Mouse (Mus musculus): ENCODE data around the gene Abca8a. TPM values are rescaled to one million over a fixed set of nuclear protein-coding genes. Genes with fewer than 3 reads are reported as not detected.

Abca8a gene
- polyA plus RNA-seq (2014; fragmentation: Nextera tagmentation; extraction: Ambion mirVana): 0.10 and 0.56 TPM in 2 replicates

DNA sequence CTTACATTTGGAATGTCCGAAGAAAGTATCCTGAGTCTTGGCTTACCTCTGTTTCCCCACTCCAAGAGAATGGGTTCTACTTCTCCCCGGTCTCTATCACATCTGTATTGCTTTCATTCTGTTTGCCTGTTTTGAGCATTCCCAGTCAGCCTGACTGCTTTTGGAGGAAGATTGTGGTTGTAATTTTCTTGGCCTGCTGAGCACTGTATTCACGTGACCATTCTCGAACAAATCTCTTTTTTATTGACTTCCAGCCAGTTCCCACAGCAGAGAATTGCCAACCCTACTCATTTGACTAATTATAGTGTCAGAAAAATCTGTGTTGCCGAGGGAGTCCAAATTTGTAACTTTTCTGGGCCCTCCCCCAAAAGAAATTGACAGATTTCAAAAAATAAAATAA, at the start of gene Abca8a:
Gene Abca8a (minus strand): TSS at position 121 of the 400 bp plus-strand sequence.
- no peaks in the 10 kb centered on the region for H3K27me3 ChIP-seq (replicated peaks; ENCODE audit: control insufficient read depth, insufficient read depth, low read length)
- no peak within 1 kb of the TSS for H3K4me2 ChIP-seq
- DNase-seq (ENCODE audit: low spot score) (no peak), ATAC-seq (replicated peaks; ENCODE audit: low FRiP score) (no peak)
- H3K4me3 ChIP-seq (ENCODE audit: low read depth, low read length): no peak within 1 kb of the TSS
- WGBS: 77% methylated on average over 5 of the region's 5 CpGs
- H3K27ac ChIP-seq (ENCODE audit: low read depth, low read length): no peak within 1 kb of the TSS
- no peaks in the 10 kb centered on the region for H3K36me3 ChIP-seq (ENCODE audit: control insufficient read depth, insufficient read depth, low read length)
- H3K4me1 ChIP-seq (replicated peaks; ENCODE audit: control insufficient read depth, insufficient read depth, low read length): no peaks in the 10 kb centered on the region
- H3K9me3 ChIP-seq (ENCODE audit: control insufficient read depth, low read length): no peaks in the 10 kb centered on the region
- H3K9ac ChIP-seq (ENCODE audit: low read depth, low read length): no peak within 1 kb of the TSS

DNA sequence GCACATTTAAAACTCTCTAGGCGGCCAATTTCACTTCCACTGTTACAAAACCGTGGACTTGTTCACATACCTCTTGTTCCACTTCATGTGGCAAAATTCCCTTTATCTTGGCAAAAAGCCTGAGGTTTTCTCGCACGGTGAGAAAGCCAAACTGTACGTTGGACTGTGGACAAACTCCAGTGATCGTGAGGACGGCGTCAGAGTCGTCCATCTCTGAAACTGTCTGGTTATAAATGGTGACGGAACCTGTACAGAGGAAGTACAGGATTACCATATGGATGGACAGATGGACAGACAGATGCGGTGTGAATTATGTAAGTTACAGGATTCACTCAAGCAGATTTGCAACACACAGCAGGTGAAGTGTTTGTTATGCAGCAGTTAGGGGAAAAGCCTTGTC, 49.6 kb upstream of the Abca8a start:
- Histone ChIP-seq H3K4me3 (ENCODE audit: low read depth, low read length) (no peak overlapping the region), H3K9ac (ENCODE audit: low read depth, low read length) (no peak overlapping the region), H3K4me2 (no peak overlapping the region), H3K4me1 (replicated peaks; ENCODE audit: control insufficient read depth, insufficient read depth, low read length) (no peaks in the 10 kb centered on the region), H3K27ac (ENCODE audit: low read depth, low read length) (no peak overlapping the region), H3K36me3 (ENCODE audit: control insufficient read depth, insufficient read depth, low read length) (no peaks in the 10 kb centered on the region), H3K27me3 (replicated peaks; ENCODE audit: control insufficient read depth, insufficient read depth, low read length) (no peaks in the 10 kb centered on the region), H3K9me3 (ENCODE audit: control insufficient read depth, low read length) (no peaks in the 10 kb centered on the region)
- DNase-seq (ENCODE audit: low spot score): no peak
- ATAC-seq (replicated peaks; ENCODE audit: low FRiP score): no peak
- 85% methylated on average over 11 of the region's 11 CpGs for WGBS

DNA sequence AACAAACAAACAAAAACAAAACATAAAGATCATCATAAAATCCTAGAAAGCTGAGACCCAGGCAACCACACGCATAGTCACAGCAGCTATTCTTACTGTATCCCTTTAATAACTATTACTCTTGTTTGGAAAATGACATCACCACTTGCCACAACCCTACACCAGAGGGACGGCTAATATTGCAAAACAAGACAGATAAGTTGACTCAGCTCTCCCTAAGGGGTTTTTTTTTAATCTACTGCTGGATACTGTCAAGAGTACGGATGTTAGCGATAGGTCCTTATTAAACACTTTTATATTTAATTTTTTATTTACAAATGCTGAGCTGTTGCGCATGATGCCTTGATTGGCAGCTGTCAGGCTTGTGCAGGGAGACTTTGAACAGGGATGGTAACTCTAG, 35.0 kb upstream of the Abca8a start:
- H3K36me3 ChIP-seq (ENCODE audit: control insufficient read depth, insufficient read depth, low read length): no peaks in the 10 kb centered on the region
- no peaks in the 10 kb centered on the region for H3K9me3 ChIP-seq (ENCODE audit: control insufficient read depth, low read length)
- no peaks in the 10 kb centered on the region for H3K4me1 ChIP-seq (replicated peaks; ENCODE audit: control insufficient read depth, insufficient read depth, low read length)
- no peak overlapping the region for H3K9ac ChIP-seq (ENCODE audit: low read depth, low read length)
- H3K4me2 ChIP-seq: no peak overlapping the region
- no peak overlapping the region for H3K27ac ChIP-seq (ENCODE audit: low read depth, low read length)
- no peaks in the 10 kb centered on the region for H3K27me3 ChIP-seq (replicated peaks; ENCODE audit: control insufficient read depth, insufficient read depth, low read length)
- WGBS: 77% methylated on average over 5 of the region's 5 CpGs
- no peak overlapping the region for H3K4me3 ChIP-seq (ENCODE audit: low read depth, low read length)
- ATAC-seq (replicated peaks; ENCODE audit: low FRiP score) (no peak), DNase-seq (ENCODE audit: low spot score) (no peak)

DNA sequence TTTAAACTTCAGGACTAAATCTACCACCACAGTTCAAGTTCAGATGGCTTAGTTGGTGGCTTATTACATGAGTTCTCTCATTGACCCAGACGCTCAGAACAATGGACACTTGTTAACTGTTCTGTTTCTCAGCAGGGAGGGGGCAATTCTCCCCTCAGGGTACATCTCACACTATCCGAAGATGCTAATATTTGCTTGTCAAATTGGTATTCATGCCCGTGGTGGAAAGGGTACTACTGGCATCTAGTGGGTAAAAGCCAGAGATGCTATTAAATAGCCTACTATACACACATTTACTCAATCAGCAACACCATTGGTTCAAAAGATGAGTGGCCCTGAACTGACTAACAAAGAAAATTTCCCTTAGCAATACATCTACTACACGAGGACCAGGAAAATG, 15.4 kb upstream of the Abca8a start:
- WGBS: 69% methylated on average over 4 of the region's 4 CpGs
- Histone ChIP-seq H3K4me3 (ENCODE audit: low read depth, low read length) (no peak overlapping the region), H3K9me3 (ENCODE audit: control insufficient read depth, low read length) (no peaks in the 10 kb centered on the region), H3K4me2 (no peak overlapping the region), H3K4me1 (replicated peaks; ENCODE audit: control insufficient read depth, insufficient read depth, low read length) (no peaks in the 10 kb centered on the region), H3K27ac (ENCODE audit: low read depth, low read length) (no peak overlapping the region), H3K36me3 (ENCODE audit: control insufficient read depth, insufficient read depth, low read length) (no peaks in the 10 kb centered on the region), H3K27me3 (replicated peaks; ENCODE audit: control insufficient read depth, insufficient read depth, low read length) (no peaks in the 10 kb centered on the region), H3K9ac (ENCODE audit: low read depth, low read length) (no peak overlapping the region)
- DNase-seq (ENCODE audit: low spot score) (no peak), ATAC-seq (replicated peaks; ENCODE audit: low FRiP score) (no peak)

DNA sequence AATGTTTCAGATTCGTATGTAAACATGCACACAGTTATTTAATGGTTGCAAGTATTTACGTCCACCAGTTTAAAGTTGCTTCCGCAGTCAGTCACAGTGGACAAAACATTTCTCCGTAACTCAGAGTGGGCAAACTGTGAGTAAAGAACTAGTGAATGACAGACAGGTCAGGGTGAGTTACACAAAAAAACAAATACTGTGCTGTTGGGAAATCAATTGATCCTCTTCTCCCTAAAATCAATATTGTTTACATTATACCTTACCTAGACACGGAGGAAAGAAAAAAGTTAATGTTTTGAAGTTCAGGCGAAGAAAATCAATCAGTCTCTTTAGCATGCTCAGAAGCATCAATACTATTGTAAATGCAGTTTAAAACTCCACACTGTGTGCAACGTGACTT, 5.7 kb upstream of the Abca8a start:
- Histone ChIP-seq H3K27ac (ENCODE audit: low read depth, low read length) (no peak overlapping the region), H3K9ac (ENCODE audit: low read depth, low read length) (no peak overlapping the region), H3K27me3 (replicated peaks; ENCODE audit: control insufficient read depth, insufficient read depth, low read length) (no peaks in the 10 kb centered on the region), H3K36me3 (ENCODE audit: control insufficient read depth, insufficient read depth, low read length) (no peaks in the 10 kb centered on the region), H3K4me3 (ENCODE audit: low read depth, low read length) (no peak overlapping the region), H3K9me3 (ENCODE audit: control insufficient read depth, low read length) (no peaks in the 10 kb centered on the region), H3K4me2 (no peak overlapping the region), H3K4me1 (replicated peaks; ENCODE audit: control insufficient read depth, insufficient read depth, low read length) (no peaks in the 10 kb centered on the region)
- DNase-seq (ENCODE audit: low spot score): no peak
- no peak; the same call in 1 of the 2 replicates for ATAC-seq (replicated peaks; ENCODE audit: low FRiP score)
- 69% methylated on average over 7 of the region's 7 CpGs for WGBS

DNA sequence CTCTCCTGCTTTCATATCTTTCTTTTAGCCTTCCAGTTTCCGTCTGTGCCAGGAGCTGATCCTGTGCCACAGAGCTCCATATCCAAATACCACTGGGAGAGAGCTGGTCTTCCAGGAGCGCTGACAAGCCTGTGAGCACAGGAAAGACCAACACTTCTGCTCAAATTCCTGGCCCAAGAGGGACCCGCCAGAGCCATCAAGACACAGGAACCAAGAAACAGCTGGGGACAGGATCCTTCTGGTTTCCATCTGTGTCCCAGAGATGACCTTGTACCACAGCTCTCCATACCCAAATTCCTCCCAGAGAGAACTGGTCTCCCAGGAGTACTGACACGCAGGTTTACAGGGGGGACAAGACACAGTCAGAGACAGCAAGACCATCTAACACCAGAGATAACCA, 3.1 kb upstream of the Abca8a start:
- Histone ChIP-seq H3K27ac (ENCODE audit: low read depth, low read length) (no peak overlapping the region), H3K27me3 (replicated peaks; ENCODE audit: control insufficient read depth, insufficient read depth, low read length) (no peaks in the 10 kb centered on the region), H3K36me3 (ENCODE audit: control insufficient read depth, insufficient read depth, low read length) (no peaks in the 10 kb centered on the region), H3K4me3 (ENCODE audit: low read depth, low read length) (no peak overlapping the region), H3K9me3 (ENCODE audit: control insufficient read depth, low read length) (no peaks in the 10 kb centered on the region), H3K9ac (ENCODE audit: low read depth, low read length) (no peak overlapping the region), H3K4me1 (replicated peaks; ENCODE audit: control insufficient read depth, insufficient read depth, low read length) (no peaks in the 10 kb centered on the region), H3K4me2 (no peak overlapping the region)
- 69% methylated on average over 4 of the region's 4 CpGs for whole genome bisulfite sequencing
- ATAC-seq (replicated peaks; ENCODE audit: low FRiP score) (no peak), DNase-seq (ENCODE audit: low spot score) (no peak)

DNA sequence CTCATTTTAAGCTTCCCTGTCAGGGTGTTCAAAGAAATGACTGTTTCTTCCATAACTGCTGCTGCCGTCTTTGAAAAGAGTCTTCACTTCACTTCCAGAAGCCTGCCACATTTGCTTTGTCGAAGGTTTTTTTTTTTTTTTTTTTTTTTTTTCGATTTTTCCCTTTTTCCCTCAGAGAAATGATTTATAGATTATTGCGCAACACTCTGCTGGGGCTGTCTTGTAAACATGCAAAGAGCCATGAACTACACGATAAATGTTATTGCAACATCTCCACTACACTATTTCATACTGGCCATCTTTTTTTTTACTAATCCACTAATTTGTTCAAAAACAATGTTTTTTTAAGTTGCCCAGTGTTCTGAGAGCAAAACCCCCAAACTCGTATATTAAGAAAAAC, 1.7 kb upstream of the Abca8a start:
- no peak overlapping the region for H3K9ac ChIP-seq (ENCODE audit: low read depth, low read length)
- H3K9me3 ChIP-seq (ENCODE audit: control insufficient read depth, low read length): no peaks in the 10 kb centered on the region
- DNase-seq (ENCODE audit: low spot score) (no peak), ATAC-seq (replicated peaks; ENCODE audit: low FRiP score) (no peak)
- WGBS: 67% methylated on average over 6 of the region's 6 CpGs
- H3K36me3 ChIP-seq (ENCODE audit: control insufficient read depth, insufficient read depth, low read length): no peaks in the 10 kb centered on the region
- H3K4me2 ChIP-seq: no peak overlapping the region
- no peaks in the 10 kb centered on the region for H3K4me1 ChIP-seq (replicated peaks; ENCODE audit: control insufficient read depth, insufficient read depth, low read length)
- no peak overlapping the region for H3K4me3 ChIP-seq (ENCODE audit: low read depth, low read length)
- H3K27me3 ChIP-seq (replicated peaks; ENCODE audit: control insufficient read depth, insufficient read depth, low read length): no peaks in the 10 kb centered on the region
- no peak overlapping the region for H3K27ac ChIP-seq (ENCODE audit: low read depth, low read length)

DNA sequence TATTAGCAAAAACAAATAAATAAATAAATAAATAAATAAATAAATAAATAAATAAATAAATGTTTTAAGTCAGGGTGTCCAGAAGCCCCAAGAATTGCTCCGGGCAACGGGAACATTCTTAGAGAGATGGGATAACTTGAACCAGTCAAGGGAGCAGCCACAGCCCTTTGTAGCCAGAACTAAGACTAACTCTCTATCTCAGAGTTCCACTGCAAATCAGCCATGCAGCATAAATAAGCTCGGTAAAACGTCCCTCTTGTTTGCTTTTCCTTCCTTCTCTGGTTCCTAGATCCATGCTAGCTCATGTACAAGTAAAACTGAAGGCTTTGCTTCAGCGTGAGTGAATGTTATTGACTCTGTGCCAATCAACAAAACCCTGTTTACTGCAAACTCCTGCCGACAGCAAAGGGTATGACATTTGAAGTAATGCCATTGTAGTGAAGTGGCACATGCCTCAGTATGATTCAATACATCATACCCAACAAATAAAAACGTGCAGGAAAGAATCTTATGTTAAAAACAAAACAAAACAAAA, 865 bp downstream of the Abca8a start:
- Histone ChIP-seq H3K9me3 (ENCODE audit: control insufficient read depth, low read length) (no peaks in the 10 kb centered on the region), H3K36me3 (ENCODE audit: control insufficient read depth, insufficient read depth, low read length) (no peaks in the 10 kb centered on the region), H3K4me2 (no peak overlapping the region), H3K9ac (ENCODE audit: low read depth, low read length) (no peak overlapping the region), H3K4me3 (ENCODE audit: low read depth, low read length) (no peak overlapping the region), H3K27me3 (replicated peaks; ENCODE audit: control insufficient read depth, insufficient read depth, low read length) (no peaks in the 10 kb centered on the region), H3K27ac (ENCODE audit: low read depth, low read length) (no peak overlapping the region), H3K4me1 (replicated peaks; ENCODE audit: control insufficient read depth, insufficient read depth, low read length) (no peaks in the 10 kb centered on the region)
- 68% methylated on average over 7 of the region's 7 CpGs for WGBS
- ATAC-seq (replicated peaks; ENCODE audit: low FRiP score) (no peak), DNase-seq (ENCODE audit: low spot score) (no peak)

DNA sequence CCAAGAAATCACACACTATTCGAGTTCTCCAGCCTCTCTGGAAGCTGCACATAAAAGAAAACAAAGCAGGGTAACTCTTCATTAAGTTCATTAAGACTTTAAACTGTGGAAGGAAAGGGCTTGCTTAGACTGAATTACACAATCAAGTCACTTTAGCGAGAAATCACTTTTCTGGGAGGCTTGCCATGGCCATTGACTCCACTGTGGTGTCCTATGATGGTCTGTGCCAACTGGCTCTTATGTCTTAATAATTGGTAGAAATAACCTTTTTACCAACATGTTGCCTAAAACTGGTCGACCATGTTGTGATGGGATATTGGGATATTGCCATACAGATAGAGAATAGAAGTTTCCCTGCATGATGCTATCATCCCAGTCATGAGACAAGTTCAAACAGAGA, 1.5 kb downstream of the Abca8a start:
- no peak for ATAC-seq (replicated peaks; ENCODE audit: low FRiP score)
- Histone ChIP-seq H3K27me3 (replicated peaks; ENCODE audit: control insufficient read depth, insufficient read depth, low read length) (no peaks in the 10 kb centered on the region), H3K4me1 (replicated peaks; ENCODE audit: control insufficient read depth, insufficient read depth, low read length) (no peaks in the 10 kb centered on the region), H3K4me3 (ENCODE audit: low read depth, low read length) (no peak overlapping the region), H3K9ac (ENCODE audit: low read depth, low read length) (no peak overlapping the region), H3K9me3 (ENCODE audit: control insufficient read depth, low read length) (no peaks in the 10 kb centered on the region), H3K27ac (ENCODE audit: low read depth, low read length) (no peak overlapping the region), H3K4me2 (no peak overlapping the region), H3K36me3 (ENCODE audit: control insufficient read depth, insufficient read depth, low read length) (no peaks in the 10 kb centered on the region)
- 70% methylated on average over 3 of the region's 3 CpGs for whole genome bisulfite sequencing
- no peak for DNase-seq (ENCODE audit: low spot score)

Measured in liver, embryonic 11.5 days (tissue).